Mouse (Mus musculus) cerebellum, adult 9-10 months (tissue): ENCODE measurements around the gene Spata2l.

Source experiments
- DNase-seq: peaks from one replicate; pipeline ENCODE4 v3.0.0; 2022

The Spata2l gene

GRCm38 (mm10) chr8:123191908-123192307 lies 44.1 kb downstream of the Spata2l start:
- no peak for DNase-seq

GRCm38 (mm10) chr8:123190678-123191077 lies 45.4 kb downstream of the Spata2l start:
- DNase-seq, result no peak

GRCm38 (mm10) chr8:123188841-123189240 lies 47.2 kb downstream of the Spata2l start:
- no peak for DNase-seq

GRCm38 (mm10) chr8:123188006-123188405 lies 48.0 kb downstream of the Spata2l start:
- DNase-seq, result no peak

- no peak for DNase-seq
Observed at GRCm38 (mm10) chr8:123185566-123186409, 50.2 kb downstream of the Spata2l start, which contains the start of gene Dpep1. Gene Dpep1, plus strand, starts transcription at chr8:123186242.

- no peak for DNase-seq
Observed at GRCm38 (mm10) chr8:123181391-123181790, 54.6 kb downstream of the Spata2l start.
